Mouse (Mus musculus) kidney, postnatal 0 days (tissue): Measurements from ENCODE around the gene Gabrd. TPM values are rescaled to one million over a fixed set of nuclear protein-coding genes. Genes with fewer than 3 reads are reported as not detected.
A peak's percentile ranks its signal among the peaks of the same experiment; 100 is the strongest.

ENCODE experiments used
- ATAC-seq: fragments of 200-750 bp; cut with Nextera tagmentation; replicated peaks from 2 replicates; pipeline ENCODE4 v1.8.0; 2017; ENCODE audit warnings: low read depth, moderate number of reproducible peaks, moderate TSS enrichment, moderate library complexity; ENCODE audit not compliant: low FRiP score
- DNase-seq: peaks from one replicate; pipeline ENCODE4 v3.0.0-alpha.2; 2016; ENCODE audit warnings: low spot score
- H3K27ac ChIP-seq: fragments of 300-500 bp; sonication (generic); 2 replicates; pipeline ENCODE4 v1.5.1; 2014; ENCODE audit warnings: mild to moderate bottlenecking
- H3K27me3 ChIP-seq: fragments of 300-500 bp; sonication (generic); 2 replicates; pipeline ENCODE4 v1.6.1; 2014; ENCODE audit warnings: low read length, mixed read lengths; ENCODE audit not compliant: insufficient read depth
- H3K36me3 ChIP-seq: fragments of 300-500 bp; sonication (generic); 2 replicates; pipeline ENCODE4 v1.6.1; 2014; ENCODE audit warnings: low read length, mixed read lengths; ENCODE audit not compliant: insufficient read depth
- H3K4me1 ChIP-seq: fragments of 300-500 bp; sonication (generic); replicated peaks from 2 replicates; pipeline ENCODE4 v1.6.1; 2014; ENCODE audit warnings: antibody characterized with exemption, low read length, mixed read lengths; ENCODE audit not compliant: insufficient read depth
- H3K4me2 ChIP-seq: fragments of 300-500 bp; sonication (generic); 2 replicates; pipeline ENCODE4 v1.6.1; 2014; ENCODE audit warnings: mild to moderate bottlenecking, low read length, moderate library complexity, mixed read lengths
- H3K4me3 ChIP-seq: fragments of 300-500 bp; sonication (generic); replicated peaks from 2 replicates; pipeline ENCODE4 v1.5.1; 2014; ENCODE audit warnings: low read depth, low read length
- H3K9ac ChIP-seq: fragments of 300-500 bp; sonication (generic); 2 replicates; pipeline ENCODE4 v1.6.1; 2014; ENCODE audit warnings: low read depth, low read length
- H3K9me3 ChIP-seq: fragments of 300-500 bp; sonication (generic); replicated peaks from 2 replicates; pipeline ENCODE4 v1.6.1; 2016; ENCODE audit warnings: low read length, inconsistent platforms, mixed read lengths
- CTCF ChIP-seq: IDR thresholded peaks from 2 replicates; pipeline ENCODE4 v1.5.1; 2016; ENCODE audit warnings: antibody characterized with exemption, low read depth, mild to moderate bottlenecking, moderate library complexity
- WGBS: fragments of 180-500 bp; shearing (Covaris S2); extraction: QIAGEN DNeasy Blood & Tissue Kit; methylation state at CpG from one replicate; pipeline ENCODE4 v1.1.7; 2014; 5-methylcytosine and 5-hydroxymethylcytosine counted together
- polyA plus RNA-seq: library from polyadenylated mRNA; unstranded; fragments of >200 nt; fragmentation: Nextera tagmentation; extraction: Ambion mirVana; gene quantifications from 2 replicates; pipeline ENCODE4 v1.2.1, GENCODE M21; 2015

Gene Gabrd
- polyA plus RNA-seq, 1 experiment from 2014 or later: 0.29 TPM

DNA sequence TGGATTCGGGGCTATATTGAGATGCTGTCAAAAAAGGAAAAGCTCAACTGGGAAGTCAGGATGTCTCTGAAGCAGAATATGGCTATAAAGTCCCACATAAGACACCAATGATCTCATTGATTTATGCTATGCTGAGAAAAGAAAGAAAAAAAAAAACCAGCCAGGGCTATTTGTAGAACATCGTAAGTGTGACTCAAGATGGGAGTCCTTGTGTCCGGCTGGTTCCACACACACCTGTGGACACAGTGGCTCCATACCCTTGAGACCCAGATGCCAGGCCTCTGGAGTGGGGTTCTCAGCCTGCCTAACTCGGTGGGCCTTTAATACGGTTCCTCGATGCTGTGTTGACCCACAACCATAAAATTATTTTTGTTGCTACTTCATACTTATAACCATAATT is 14.2 kb upstream of the Gabrd start:
- TF ChIP-seq CTCF: no peak

DNA sequence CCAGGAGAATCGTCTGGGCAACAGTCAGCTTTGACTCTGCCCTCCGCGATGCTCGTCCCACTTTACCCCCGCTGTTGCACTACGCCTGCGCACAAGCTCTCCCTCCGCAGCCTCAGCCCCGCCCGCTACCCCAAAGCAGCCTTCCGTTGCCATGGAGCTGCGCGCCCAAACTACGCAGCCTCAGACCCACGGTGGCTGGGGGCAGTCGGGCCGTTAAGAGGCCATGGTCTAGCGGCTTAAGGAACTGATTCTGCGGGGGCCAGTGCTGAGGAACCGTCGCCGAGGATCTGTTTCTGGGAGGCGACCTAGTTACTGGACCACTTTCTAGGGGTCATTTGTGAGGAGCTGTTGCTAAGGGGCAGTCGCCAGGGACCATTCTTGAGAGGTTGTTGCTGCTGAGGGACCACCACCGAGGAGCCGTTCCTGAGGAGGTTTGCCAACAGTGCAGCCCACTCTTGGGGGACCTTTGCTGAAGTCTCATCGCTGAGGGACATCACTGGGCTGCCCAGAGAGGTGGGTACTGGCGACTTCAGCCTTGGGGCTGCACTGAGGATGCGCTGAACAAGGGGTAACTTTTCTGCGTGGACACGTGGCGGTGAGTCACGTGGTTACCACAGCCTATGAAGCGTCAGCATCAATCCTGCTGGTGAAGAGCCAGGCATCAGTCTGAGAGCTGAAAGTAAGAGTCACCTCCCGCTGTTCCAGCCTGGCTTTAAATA is 11.3 kb upstream of the Gabrd start, which contains the start of gene Cfap74:
TSS of gene Cfap74 (plus strand) at position 133 of the 719 bp plus-strand sequence.
- no peaks in the 10 kb centered on the region for H3K36me3 ChIP-seq
- H3K27ac ChIP-seq: no peak within 1 kb of the TSS
- peak within 1 kb of the TSS; percentile 34 for H3K4me3 ChIP-seq
- H3K4me1 ChIP-seq: peaks cover 9% of the 10 kb centered on the region; the same call in 1 of the 2 replicates
- peak within 1 kb of the TSS; percentile 75 for H3K4me2 ChIP-seq
- no peaks in the 10 kb centered on the region for H3K27me3 ChIP-seq
- TF ChIP-seq CTCF: no peak
- peak; percentile 80 for ATAC-seq
- DNase-seq: peak; percentile 75
- under 1% methylated on average over 35 of the region's 35 CpGs for WGBS
- H3K9me3 ChIP-seq: no peaks in the 10 kb centered on the region
- H3K9ac ChIP-seq: no peak within 1 kb of the TSS

More for the DNA sequence above, 14.2 kb upstream of the Gabrd start:
- no peaks in the 10 kb centered on the region for H3K27me3 ChIP-seq
- ATAC-seq (no peak), DNase-seq (no peak)
- peaks cover 9% of the 10 kb centered on the region; the same call in 1 of the 2 replicates for H3K4me1 ChIP-seq
- no peak overlapping the region for H3K9ac ChIP-seq
- H3K9me3 ChIP-seq: no peaks in the 10 kb centered on the region
- no peak overlapping the region for H3K4me2 ChIP-seq
- 94% methylated on average over 6 of the region's 6 CpGs for WGBS
- H3K27ac ChIP-seq: no peak overlapping the region
- H3K36me3 ChIP-seq: no peaks in the 10 kb centered on the region
- no peak overlapping the region for H3K4me3 ChIP-seq

DNA sequence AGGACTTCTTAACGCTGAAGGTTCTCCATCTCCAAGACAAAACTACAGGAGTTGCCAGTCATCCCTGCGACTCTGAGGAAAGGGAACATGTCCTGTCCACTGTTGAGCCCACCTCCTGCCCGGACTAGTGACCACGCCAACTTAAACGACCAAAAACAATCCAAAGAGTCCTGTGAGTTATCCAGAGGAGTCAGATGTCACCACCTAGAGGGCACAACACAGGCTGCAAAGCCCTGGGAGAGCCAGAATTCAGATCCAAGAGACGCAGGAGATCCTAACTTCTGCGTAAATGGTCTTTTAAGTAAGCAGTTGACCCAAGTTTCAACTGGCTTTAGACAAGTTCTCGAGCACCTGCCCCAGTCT is 10.8 kb upstream of the Gabrd start:
- peak; percentile 48 for TF ChIP-seq CTCF
- H3K27me3 ChIP-seq: no peaks in the 10 kb centered on the region
- no peak overlapping the region for H3K27ac ChIP-seq
- peaks cover 9% of the 10 kb centered on the region; the same call in 1 of the 2 replicates for H3K4me1 ChIP-seq
- 3% methylated on average over 8 of the region's 8 CpGs for WGBS
- no peaks in the 10 kb centered on the region for H3K9me3 ChIP-seq
- peak overlapping the region; percentile 75 for H3K4me2 ChIP-seq
- no peak overlapping the region for H3K9ac ChIP-seq
- DNase-seq (no peak), ATAC-seq (0 out of 2 replicates have a peak, but pooled peaks have one; percentile 13)
- no peaks in the 10 kb centered on the region for H3K36me3 ChIP-seq
- peak overlapping the region; percentile 34 for H3K4me3 ChIP-seq

DNA sequence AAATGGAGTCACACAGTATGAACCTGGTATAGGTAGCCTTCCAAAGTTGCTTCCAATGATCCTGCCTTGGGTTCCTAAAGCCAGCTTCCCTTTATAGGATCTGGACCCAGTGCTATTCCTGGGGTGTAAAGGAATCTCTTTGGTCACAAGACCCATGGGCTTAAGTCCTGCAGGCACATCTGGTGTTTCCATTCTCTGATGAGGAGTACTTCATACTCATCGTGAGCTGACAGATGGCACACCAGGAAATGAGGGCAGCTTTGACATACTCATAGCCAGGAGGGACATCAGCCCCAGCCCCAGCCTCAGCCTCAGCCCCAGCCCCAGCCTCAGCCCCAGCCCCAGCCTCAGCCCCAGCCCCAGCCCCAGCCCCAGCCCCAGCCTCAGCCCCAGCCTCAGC is 4.6 kb upstream of the Gabrd start:
- TF ChIP-seq CTCF: no peak
- H3K4me3 ChIP-seq: no peak overlapping the region
- no peak overlapping the region for H3K27ac ChIP-seq
- peaks cover 7% of the 10 kb centered on the region for H3K4me1 ChIP-seq
- H3K9ac ChIP-seq: no peak overlapping the region
- H3K4me2 ChIP-seq: no peak overlapping the region
- WGBS: 81% methylated on average over 1 of the region's 1 CpGs
- no peaks in the 10 kb centered on the region for H3K36me3 ChIP-seq
- peaks cover 12% of the 10 kb centered on the region; the same call in 1 of the 2 replicates for H3K27me3 ChIP-seq
- no peak for ATAC-seq
- H3K9me3 ChIP-seq: no peaks in the 10 kb centered on the region
- no peak for DNase-seq

DNA sequence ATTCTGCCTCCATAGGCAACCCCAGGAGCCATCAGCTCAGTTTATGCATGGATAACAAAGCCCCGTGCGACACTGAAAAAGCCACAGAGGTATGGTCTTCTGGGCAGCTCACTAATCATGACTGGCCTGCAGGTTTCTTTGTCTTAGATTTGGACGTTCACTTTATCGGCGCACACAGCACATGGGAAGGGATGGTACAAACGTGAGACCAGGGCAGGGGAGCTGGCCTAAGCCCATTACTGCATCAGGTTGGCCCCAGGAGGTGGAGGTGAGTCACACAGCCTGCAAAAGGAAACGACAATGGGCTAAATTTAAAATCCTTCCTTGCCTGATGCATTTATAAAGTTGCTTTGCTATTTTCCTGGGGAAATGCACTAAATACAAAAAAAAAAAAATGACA is 3.2 kb upstream of the Gabrd start:
- Histone ChIP-seq H3K27me3 (peaks cover 12% of the 10 kb centered on the region; the same call in 1 of the 2 replicates), H3K9ac (no peak overlapping the region), H3K4me3 (no peak overlapping the region), H3K27ac (no peak overlapping the region), H3K36me3 (no peaks in the 10 kb centered on the region), H3K4me1 (peaks cover 7% of the 10 kb centered on the region), H3K4me2 (no peak overlapping the region), H3K9me3 (no peaks in the 10 kb centered on the region)
- DNase-seq (no peak), ATAC-seq (no peak)
- no peak for TF ChIP-seq CTCF
- 65% methylated on average over 7 of the region's 7 CpGs for WGBS

DNA sequence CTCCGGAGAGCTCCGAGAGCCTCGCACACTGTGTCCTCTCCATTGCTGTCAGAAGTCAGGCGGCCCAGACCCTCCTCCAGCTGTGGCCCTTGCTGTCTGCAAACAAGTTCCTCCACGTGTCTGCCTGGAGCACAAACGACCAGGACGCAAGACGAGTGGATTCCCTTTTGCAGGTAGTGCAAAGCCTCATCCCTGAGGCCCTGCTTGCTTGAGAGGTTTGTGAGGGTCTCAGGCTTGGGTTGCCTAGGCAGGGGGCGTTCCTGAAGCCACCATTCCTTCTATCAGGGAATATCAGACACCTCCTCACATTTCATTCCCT is 269 bp upstream of the Gabrd start:
- Histone ChIP-seq H3K4me3 (peak overlapping the region; percentile 17), H3K4me2 (peak overlapping the region; percentile 64), H3K27me3 (peaks cover 12% of the 10 kb centered on the region; the same call in 1 of the 2 replicates), H3K36me3 (no peaks in the 10 kb centered on the region), H3K27ac (no peak overlapping the region), H3K9ac (no peak overlapping the region), H3K9me3 (no peaks in the 10 kb centered on the region), H3K4me1 (peaks cover 7% of the 10 kb centered on the region)
- DNase-seq: no peak
- no peak for TF ChIP-seq CTCF
- WGBS: 5% methylated on average over 9 of the region's 9 CpGs
- ATAC-seq: no peak
